Mouse (Mus musculus): ENCODE results near the gene Kmt2e.

GRCm38 (mm10) chr5:23517839-23518238 lies 83.6 kb downstream of the Kmt2e start:
- no peak for TF ChIP-seq CTCF (IDR thresholded peaks at IDR 0.05; ENCODE audit: insufficient read depth, low read length)
- TF ChIP-seq POLR2A (IDR thresholded peaks at IDR 0.05; ENCODE audit: borderline replicate concordance, extremely low read depth, low read depth, low read length) = no peak

Data from lung, adult 2 months (tissue).